Mouse (Mus musculus) midbrain, embryonic 16.5 days (tissue): Measurements from ENCODE around the gene 1700080E11Rik. TPM values are rescaled to one million over a fixed set of nuclear protein-coding genes. Genes with fewer than 3 reads are reported as not detected.
"Not testable (repeated sequence)": the region's sequence is repeated elsewhere in the genome, so short reads cannot be mapped to it uniquely, and the experiment has no call there.

Source experiments
- ATAC-seq: fragments of 200-750 bp; cut with Nextera tagmentation; 2 replicates; pipeline ENCODE4 v1.8.0; 2017; ENCODE audit warnings: moderate TSS enrichment
- H3K27ac ChIP-seq: fragments of 300-500 bp; sonication (generic); 2 replicates; pipeline ENCODE4 v1.5.1; 2014; ENCODE audit warnings: mild to moderate bottlenecking, low read length, mixed read lengths
- H3K27me3 ChIP-seq: fragments of 300-500 bp; sonication (generic); 2 replicates; pipeline ENCODE4 v1.6.1; 2014; ENCODE audit warnings: low read depth, low read length, mixed read lengths; ENCODE audit not compliant: control insufficient read depth, insufficient read depth
- H3K36me3 ChIP-seq: fragments of 300-500 bp; sonication (generic); 2 replicates; pipeline ENCODE4 v1.6.1; 2014; ENCODE audit warnings: mild to moderate bottlenecking, low read length, moderate library complexity, mixed read lengths; ENCODE audit not compliant: control insufficient read depth, insufficient read depth
- H3K4me1 ChIP-seq: fragments of 300-500 bp; sonication (generic); 2 replicates; pipeline ENCODE4 v1.6.1; 2014; ENCODE audit warnings: mild to moderate bottlenecking, low read length, mixed read lengths; ENCODE audit not compliant: control insufficient read depth, insufficient read depth
- H3K4me2 ChIP-seq: fragments of 300-500 bp; sonication (generic); 2 replicates; pipeline ENCODE4 v1.6.1; 2014; ENCODE audit warnings: mild to moderate bottlenecking, low read length, mixed read lengths
- H3K4me3 ChIP-seq: fragments of 300-500 bp; sonication (generic); 2 replicates; pipeline ENCODE4 v1.5.1; 2014; ENCODE audit warnings: low read depth, mild to moderate bottlenecking, low read length, moderate library complexity, mixed read lengths
- H3K9ac ChIP-seq: fragments of 300-500 bp; sonication (generic); 2 replicates; pipeline ENCODE4 v1.6.1; 2014; ENCODE audit warnings: low read depth, low read length, mixed read lengths
- H3K9me3 ChIP-seq: fragments of 300-500 bp; sonication (generic); replicated peaks from 2 replicates; pipeline ENCODE4 v1.6.1; 2014; ENCODE audit warnings: mild to moderate bottlenecking, low read length, mixed read lengths; ENCODE audit not compliant: control insufficient read depth, poor library complexity, severe bottlenecking
- WGBS: fragments of 180-500 bp; shearing (Covaris S2); extraction: QIAGEN DNeasy Blood & Tissue Kit; methylation state at CpG from one replicate; pipeline ENCODE4 v1.1.7; 2014; 5-methylcytosine and 5-hydroxymethylcytosine counted together
- polyA plus RNA-seq: library from polyadenylated mRNA; unstranded; fragments of >200 nt; fragmentation: Nextera tagmentation; extraction: Ambion mirVana; gene quantifications from 2 replicates; pipeline ENCODE4 v1.2.1, GENCODE M21; 2015

The 1700080E11Rik gene
- polyA plus RNA-seq, 1 experiment from 2014 or later, result not detected

- H3K9me3 ChIP-seq, H3K27me3 ChIP-seq, H3K4me1 ChIP-seq, H3K4me3 ChIP-seq, ATAC-seq, H3K9ac ChIP-seq, H3K4me2 ChIP-seq, H3K27ac ChIP-seq, H3K36me3 ChIP-seq: not testable (repeated sequence)
- 100% methylated on average over 2 of the region's 3 CpGs for WGBS
These were observed 19.7 kb downstream of the 1700080E11Rik start for GRCm38 (mm10) chr9:105125206-105125605.

GRCm38 (mm10) chr9:105103893-105104292, 41.0 kb downstream of the 1700080E11Rik start:
- Histone ChIP-seq H3K36me3 (no peaks in the 10 kb centered on the region), H3K4me3 (no peak overlapping the region), H3K9ac (no peak overlapping the region), H3K4me1 (no peaks in the 10 kb centered on the region), H3K4me2 (no peak overlapping the region), H3K27ac (no peak overlapping the region), H3K9me3 (no peaks in the 10 kb centered on the region), H3K27me3 (no peaks in the 10 kb centered on the region)
- ATAC-seq, result no peak
- 84% methylated on average over 5 of the region's 5 CpGs for WGBS

GRCm38 (mm10) chr9:105101911-105102310, 43.0 kb downstream of the 1700080E11Rik start:
- H3K27me3 ChIP-seq, result no peaks in the 10 kb centered on the region
- WGBS, result 70% methylated on average over 1 of the region's 1 CpGs
- no peak overlapping the region for H3K9ac ChIP-seq
- no peaks in the 10 kb centered on the region for H3K9me3 ChIP-seq
- H3K27ac ChIP-seq, result no peak overlapping the region
- no peaks in the 10 kb centered on the region for H3K36me3 ChIP-seq
- ATAC-seq, result no peak
- no peak overlapping the region for H3K4me3 ChIP-seq
- no peaks in the 10 kb centered on the region for H3K4me1 ChIP-seq
- H3K4me2 ChIP-seq, result no peak overlapping the region

- Histone ChIP-seq H3K4me3 (no peak overlapping the region), H3K9me3 (no peaks in the 10 kb centered on the region), H3K36me3 (no peaks in the 10 kb centered on the region), H3K4me1 (no peaks in the 10 kb centered on the region), H3K27me3 (no peaks in the 10 kb centered on the region), H3K27ac (no peak overlapping the region), H3K9ac (no peak overlapping the region), H3K4me2 (no peak overlapping the region)
- WGBS, result 63% methylated on average over 15 of the region's 15 CpGs
- ATAC-seq, result no peak
These were observed 43.9 kb downstream of the 1700080E11Rik start for GRCm38 (mm10) chr9:105100807-105101570.

Other genes starting within 250 kb of the 1700080E11Rik start
- gene Mrpl3, start 91.9 kb downstream of the 1700080E11Rik start, polyA plus RNA-seq, result 86.6 and 93.4 TPM in 2 replicates
- 29.4 and 31.1 TPM in 2 replicates for gene Nudt16, start 13.3 kb downstream of the 1700080E11Rik start, polyA plus RNA-seq